In genomic region chr8:122211591-122211990, GRCm38 (mm10) we compare ENCODE assay signal across 16 mouse cellular contexts.
"Had no signal": no experiment of that assay in that cellular context is flagged by ENCODE, and none has a peak within 500 bp of the region (broad histone marks: within the 10 kb centered on the region; RNA-seq: fewer than 3 reads in every experiment).

No protein-coding gene starts in this region.

- DNase-seq: retina, postnatal 1 day; right cerebral cortex, adult 18-20 months; right cerebral cortex, postnatal 14 days; right cerebral cortex, postnatal 25 days; right cerebral cortex, postnatal 4 days; spleen, adult 18-20 months; thymus, adult 18-20 months; thymus, adult 2 months; thymus, postnatal 14 days; thymus, postnatal 25 days; thymus, postnatal 36 days; thymus, postnatal 4 days had no signal

- H3K27ac ChIP-seq: neural tube, embryonic 13.5 days; neural tube, embryonic 15.5 days; stomach, embryonic 15.5 days; stomach, postnatal 0 days had no signal

- H3K4me3 ChIP-seq: neural tube, embryonic 13.5 days; neural tube, embryonic 15.5 days; stomach, embryonic 15.5 days had no signal

- H3K4me1 ChIP-seq: neural tube, embryonic 15.5 days had no signal

- H3K4me2 ChIP-seq: neural tube, embryonic 13.5 days; neural tube, embryonic 15.5 days; stomach, embryonic 15.5 days had no signal

- H3K9me3 ChIP-seq: neural tube, embryonic 13.5 days; neural tube, embryonic 15.5 days; stomach, embryonic 15.5 days had no signal

- H3K36me3 ChIP-seq: neural tube, embryonic 13.5 days; neural tube, embryonic 15.5 days; stomach, embryonic 15.5 days had no signal

- H3K9ac ChIP-seq: neural tube, embryonic 13.5 days; neural tube, embryonic 15.5 days; stomach, embryonic 15.5 days had no signal

- H3K27me3 ChIP-seq: neural tube, embryonic 13.5 days; neural tube, embryonic 15.5 days; stomach, embryonic 15.5 days had no signal
